Mouse (Mus musculus): ENCODE measurements at regions not wholly inside any gene's neighbourhood (a gene's known extent, or its start where the extent isn't known, plus 50 kb on each side); places are given as distances from the start of the nearest gene placed in this dataset.
"Not testable (repeated sequence)": the region's sequence is repeated elsewhere in the genome, so short reads cannot be mapped to it uniquely, and the experiment has no call there.

DNA sequence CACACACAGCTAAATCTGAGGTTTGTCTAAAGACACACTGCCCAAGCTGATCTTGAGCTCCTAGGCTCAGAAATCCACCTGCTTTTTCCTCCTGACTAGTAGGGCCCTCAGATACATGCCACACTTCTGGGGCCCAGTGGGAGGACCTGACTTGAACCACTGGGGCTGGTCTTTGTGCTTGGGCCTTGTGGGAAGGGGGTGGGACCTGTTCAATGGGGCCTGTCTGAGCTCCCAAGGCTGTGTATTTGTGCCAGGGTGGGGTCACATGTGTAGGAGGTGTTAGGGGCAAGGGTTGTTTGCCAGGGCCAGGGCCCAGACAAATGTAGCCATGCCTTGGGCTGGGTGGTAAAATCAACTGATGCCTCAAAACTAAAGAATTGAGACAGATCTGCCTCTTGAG is 56.8 kb downstream of the Gm8765 start:
- not testable (repeated sequence) for H3K36me3 ChIP-seq (ENCODE audit: control insufficient read depth, insufficient read depth, low read length); H3K9me3 ChIP-seq (ENCODE audit: control insufficient read depth, low read length); DNase-seq; ATAC-seq (ENCODE audit: low FRiP score, low TSS enrichment); H3K4me2 ChIP-seq (ENCODE audit: low read length); H3K4me3 ChIP-seq (replicated peaks; ENCODE audit: low read depth, low read length); H3K27me3 ChIP-seq (ENCODE audit: control insufficient read depth, insufficient read depth, low read length); H3K4me1 ChIP-seq (ENCODE audit: control insufficient read depth, insufficient read depth, low read length); H3K27ac ChIP-seq (replicated peaks; ENCODE audit: low read depth, low read length); H3K9ac ChIP-seq (replicated peaks; ENCODE audit: low read length)

DNA sequence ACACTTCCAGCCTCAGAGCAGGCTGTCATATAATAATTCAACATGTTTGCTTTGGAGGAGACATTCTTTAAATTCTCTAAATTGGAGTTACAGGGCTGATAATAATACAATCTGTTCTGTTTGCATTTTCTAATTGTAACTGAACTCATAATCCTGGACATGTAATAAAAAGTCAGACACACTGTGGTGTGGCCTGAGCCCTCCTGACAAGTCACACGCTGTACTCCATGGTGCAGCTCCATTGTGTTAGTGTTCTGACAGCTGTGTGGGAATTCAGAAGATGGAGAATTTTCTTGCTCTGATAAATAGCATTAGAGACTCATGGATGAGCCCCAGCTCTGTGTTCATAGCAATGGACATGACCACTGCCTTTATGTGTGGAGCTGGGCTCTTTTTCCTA is 58.2 kb downstream of the Gm8765 start:
- H3K9ac ChIP-seq (replicated peaks; ENCODE audit: low read length); H3K4me1 ChIP-seq (ENCODE audit: control insufficient read depth, insufficient read depth, low read length); ATAC-seq (ENCODE audit: low FRiP score, low TSS enrichment); H3K27me3 ChIP-seq (ENCODE audit: control insufficient read depth, insufficient read depth, low read length); H3K4me2 ChIP-seq (ENCODE audit: low read length); H3K27ac ChIP-seq (replicated peaks; ENCODE audit: low read depth, low read length); H3K4me3 ChIP-seq (replicated peaks; ENCODE audit: low read depth, low read length); H3K9me3 ChIP-seq (ENCODE audit: control insufficient read depth, low read length); DNase-seq; H3K36me3 ChIP-seq (ENCODE audit: control insufficient read depth, insufficient read depth, low read length): not testable (repeated sequence)
- 67% methylated on average over 1 of the region's 1 CpGs for WGBS

DNA sequence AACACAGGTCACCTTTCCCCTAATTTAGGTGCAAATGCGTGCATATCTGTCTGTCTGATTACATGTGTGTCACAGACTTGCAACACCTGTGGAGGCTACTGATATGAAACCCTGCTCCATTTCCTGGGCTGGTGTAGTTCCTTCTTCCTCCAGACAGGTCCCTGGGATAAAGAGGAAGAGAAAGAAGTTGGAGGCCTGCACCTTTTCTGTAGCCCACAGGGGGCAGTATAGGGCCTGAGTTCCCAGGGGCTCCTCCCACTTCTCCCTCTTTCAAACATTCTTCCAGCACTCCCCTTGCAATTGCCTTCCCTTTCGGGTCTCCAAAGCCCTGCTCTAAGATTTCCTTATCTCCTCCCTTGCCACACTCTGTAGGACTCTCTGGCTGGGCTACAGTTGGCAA is 66.5 kb downstream of the Gm8765 start:
- Histone ChIP-seq H3K9ac (replicated peaks; ENCODE audit: low read length) (no peak overlapping the region), H3K36me3 (ENCODE audit: control insufficient read depth, insufficient read depth, low read length) (no peaks in the 10 kb centered on the region), H3K9me3 (ENCODE audit: control insufficient read depth, low read length) (no peaks in the 10 kb centered on the region), H3K4me3 (replicated peaks; ENCODE audit: low read depth, low read length) (no peak overlapping the region), H3K4me2 (ENCODE audit: low read length) (no peak overlapping the region), H3K27ac (replicated peaks; ENCODE audit: low read depth, low read length) (no peak overlapping the region), H3K4me1 (ENCODE audit: control insufficient read depth, insufficient read depth, low read length) (no peaks in the 10 kb centered on the region), H3K27me3 (ENCODE audit: control insufficient read depth, insufficient read depth, low read length) (no peaks in the 10 kb centered on the region)
- 76% methylated on average over 2 of the region's 2 CpGs for WGBS
- DNase-seq: no peak
- no peak for ATAC-seq (ENCODE audit: low FRiP score, low TSS enrichment)

DNA sequence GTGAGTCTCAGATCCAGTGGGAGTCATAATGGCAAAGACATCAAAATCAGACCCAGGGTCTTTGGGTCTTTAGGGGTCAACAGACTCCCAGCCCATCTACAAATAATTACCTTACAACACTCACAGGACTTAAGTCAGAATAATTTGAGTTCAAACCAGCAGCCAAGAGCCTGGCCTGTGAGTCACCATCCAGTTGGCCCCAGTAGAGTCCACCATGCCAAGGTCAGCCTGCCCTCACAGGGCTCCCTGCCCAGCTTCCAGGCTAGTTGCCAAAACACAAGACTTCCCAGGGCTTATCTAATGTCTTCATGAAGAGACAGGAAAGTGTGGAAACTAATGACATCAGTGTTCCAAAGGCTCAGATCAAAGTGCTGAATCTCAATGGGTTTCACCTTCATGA is 81.9 kb downstream of the Gm8765 start:
- not testable (repeated sequence) for H3K4me2 ChIP-seq (ENCODE audit: low read length); H3K9ac ChIP-seq (replicated peaks; ENCODE audit: low read length); H3K36me3 ChIP-seq (ENCODE audit: control insufficient read depth, insufficient read depth, low read length); H3K27ac ChIP-seq (replicated peaks; ENCODE audit: low read depth, low read length); DNase-seq; H3K4me3 ChIP-seq (replicated peaks; ENCODE audit: low read depth, low read length); H3K27me3 ChIP-seq (ENCODE audit: control insufficient read depth, insufficient read depth, low read length); H3K9me3 ChIP-seq (ENCODE audit: control insufficient read depth, low read length); H3K4me1 ChIP-seq (ENCODE audit: control insufficient read depth, insufficient read depth, low read length); ATAC-seq (ENCODE audit: low FRiP score, low TSS enrichment)

DNA sequence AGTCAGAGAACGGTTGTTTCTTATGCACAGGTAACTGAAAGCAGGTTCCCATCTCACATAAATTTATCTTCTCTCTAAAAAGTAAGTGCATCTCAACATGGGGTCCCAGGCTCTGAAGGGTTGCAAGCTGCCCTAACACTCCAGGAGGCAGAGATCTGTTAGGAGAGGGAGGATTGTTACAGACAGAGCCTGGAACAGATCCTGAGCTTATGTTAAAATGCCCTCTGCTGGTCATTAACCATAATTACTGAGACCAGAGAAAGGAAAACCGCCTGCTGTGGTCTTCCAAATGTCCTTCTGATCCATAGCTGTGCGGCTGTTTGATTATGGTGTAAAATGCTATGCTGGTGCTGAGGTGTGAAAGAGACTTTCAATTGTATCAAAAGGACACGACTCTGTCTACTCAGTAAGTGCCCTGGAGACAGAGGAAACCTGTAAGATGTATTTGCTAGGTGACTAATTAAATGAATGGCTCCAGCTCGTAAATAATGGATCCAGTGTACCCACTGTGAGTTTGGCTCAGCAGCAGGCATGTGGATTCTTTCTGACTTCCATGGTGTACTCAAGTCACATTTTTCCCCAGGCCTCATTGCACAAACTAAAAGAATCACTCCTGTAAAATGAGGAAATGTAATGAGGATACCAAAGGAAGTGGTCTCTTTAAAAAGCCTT is 131.9 kb downstream of the Gm8765 start:
- H3K9me3 ChIP-seq (ENCODE audit: control insufficient read depth, low read length); H3K9ac ChIP-seq (replicated peaks; ENCODE audit: low read length); H3K27ac ChIP-seq (replicated peaks; ENCODE audit: low read depth, low read length); H3K4me2 ChIP-seq (ENCODE audit: low read length); H3K36me3 ChIP-seq (ENCODE audit: control insufficient read depth, insufficient read depth, low read length); H3K4me1 ChIP-seq (ENCODE audit: control insufficient read depth, insufficient read depth, low read length); ATAC-seq (ENCODE audit: low FRiP score, low TSS enrichment); H3K4me3 ChIP-seq (replicated peaks; ENCODE audit: low read depth, low read length); H3K27me3 ChIP-seq (ENCODE audit: control insufficient read depth, insufficient read depth, low read length): not testable (repeated sequence)
- DNase-seq: peak; percentile 62
- 28% methylated on average over 4 of the region's 5 CpGs for WGBS

Measured in midbrain, embryonic 14.5 days (tissue).